Comparison of ENCODE assay signal across 8 mouse cellular contexts in genomic region chr9:85779458-85779857, GRCm38 (mm10). TPM values are rescaled to one million over a fixed set of nuclear protein-coding genes. Genes with fewer than 3 reads are reported as not detected.
DNase-seq lines count a peak whose midpoint lies in the region; ATAC-seq and TF ChIP-seq lines count a peak whose summit lies in the region.
"Had no signal": no experiment of that assay in that cellular context is flagged by ENCODE, and none has a peak within 500 bp of the region (broad histone marks: within the 10 kb centered on the region; RNA-seq: fewer than 3 reads in every experiment).

No protein-coding gene starts in this region.

- no peaks in the 10 kb centered on the region for H3K4me1 ChIP-seq in ES-E14 (ENCODE audit: control insufficient read depth in 2 of 2, insufficient read depth in 2 of 2, low read length in 2 of 2, poor library complexity in 1 of 2)
- no peaks in the 10 kb centered on the region for H3K4me1 ChIP-seq in midbrain, embryonic 16.5 days (ENCODE audit: control insufficient read depth, insufficient read depth, low read length)
- H3K4me1 ChIP-seq in heart, embryonic 12.5 days (replicated peaks) = no peaks in the 10 kb centered on the region

- no peaks in the 10 kb centered on the region for H3K27me3 ChIP-seq in midbrain, embryonic 16.5 days (ENCODE audit: control insufficient read depth, insufficient read depth, low read depth, low read length)
- no peaks in the 10 kb centered on the region; the same call in 1 of the 2 replicates for H3K27me3 ChIP-seq in heart, embryonic 12.5 days (replicated peaks)

- no peak overlapping the region for H3K4me3 ChIP-seq in ES-E14 (ENCODE audit: insufficient read depth in 1 of 2, low read depth in 1 of 2, low read length in 2 of 2, poor library complexity in 1 of 2, severe bottlenecking in 1 of 2)
- no peak overlapping the region for H3K4me3 ChIP-seq in midbrain, embryonic 16.5 days (ENCODE audit: low read depth, low read length)
- no peak overlapping the region for H3K4me3 ChIP-seq in heart, embryonic 12.5 days
- H3K4me3 ChIP-seq: embryonic facial prominence, embryonic 12.5 days had no signal

- H3K36me3 ChIP-seq in ES-E14 (ENCODE audit: control insufficient read depth, insufficient read depth, low read length, poor library complexity, severe bottlenecking) = no peaks in the 10 kb centered on the region
- H3K36me3 ChIP-seq in midbrain, embryonic 16.5 days (ENCODE audit: control insufficient read depth, insufficient read depth, low read length) = no peaks in the 10 kb centered on the region
- H3K36me3 ChIP-seq in heart, embryonic 12.5 days = no peaks in the 10 kb centered on the region
- H3K36me3 ChIP-seq: embryonic facial prominence, embryonic 12.5 days had no signal

- in situ Hi-C loops in ES-E14 (cut with MboI; ENCODE audit: low sequenced_read_pairs in 2 of 2, unreplicated experiment in 2 of 2) = loop anchor here (10.0 to 25.0 kb wide), 2 partner anchors 665 to 683 kb away; partner anchors contain the start of genes Dop1a (in 1 of the 2) and Ube2cbp (in 1 of the 2)

- no peaks in the 10 kb centered on the region for H3K9me3 ChIP-seq in ES-E14 (ENCODE audit: control insufficient read depth, insufficient read depth, low read depth, low read length)
- H3K9me3 ChIP-seq in midbrain, embryonic 16.5 days (replicated peaks; ENCODE audit: control insufficient read depth, low read length, poor library complexity, severe bottlenecking) = no peaks in the 10 kb centered on the region
- no peaks in the 10 kb centered on the region for H3K9me3 ChIP-seq in heart, embryonic 12.5 days (replicated peaks)
- H3K9me3 ChIP-seq: embryonic facial prominence, embryonic 12.5 days had no signal

- no peak overlapping the region for H3K27ac ChIP-seq in ES-E14 (ENCODE audit: insufficient read depth, low read depth, low read length, poor library complexity, severe bottlenecking)
- no peak overlapping the region for H3K27ac ChIP-seq in midbrain, embryonic 16.5 days (ENCODE audit: low read length)
- no peak overlapping the region for H3K27ac ChIP-seq in heart, embryonic 12.5 days (ENCODE audit: poor library complexity, severe bottlenecking)
- H3K27ac ChIP-seq: embryonic facial prominence, embryonic 12.5 days had no signal

- peak; percentile 21; the same call in 1 of the 2 replicates for TF ChIP-seq CTCF in brain, embryonic 14.5 days (IDR thresholded peaks at IDR 0.05; ENCODE audit: borderline replicate concordance, extremely low read depth, insufficient read depth, insufficient read length)

- no peak overlapping the region for H3K9ac ChIP-seq in ES-E14 (ENCODE audit: insufficient read depth, low read depth, low read length, poor library complexity, severe bottlenecking)
- H3K9ac ChIP-seq in midbrain, embryonic 16.5 days (ENCODE audit: low read depth, low read length) = no peak overlapping the region
- no peak overlapping the region for H3K9ac ChIP-seq in heart, embryonic 12.5 days
- H3K9ac ChIP-seq: embryonic facial prominence, embryonic 12.5 days had no signal

- 25% methylated on average over 4 of the region's 4 CpGs for WGBS in midbrain, embryonic 16.5 days
- WGBS in heart, embryonic 12.5 days = 33% methylated on average over 4 of the region's 4 CpGs

- no peak overlapping the region for H3K4me2 ChIP-seq in midbrain, embryonic 16.5 days (ENCODE audit: low read length)
- no peak overlapping the region for H3K4me2 ChIP-seq in heart, embryonic 12.5 days
- H3K4me2 ChIP-seq: embryonic facial prominence, embryonic 12.5 days had no signal

- DNase-seq in layer of hippocampus, adult 11-12 months (ENCODE audit: low spot score) = peak; percentile 18
- no peak for DNase-seq in layer of hippocampus, postnatal 10 days (ENCODE audit: low spot score in 2 of 2)
- DNase-seq in ES-E14 (ENCODE audit: low read depth, low spot score) = no peak
- peak; percentile 82 for DNase-seq in brain, embryonic 14.5 days (ENCODE audit: low read depth)
- DNase-seq in ovary, postnatal 36 days (ENCODE audit: low spot score) = no peak

- peak; percentile 80 for ATAC-seq in midbrain, embryonic 16.5 days
- no peak for ATAC-seq in heart, embryonic 12.5 days (ENCODE audit: insufficient number of reproducible peaks, low FRiP score)

- no peak for TF ChIP-seq POLR2A in brain, embryonic 14.5 days (IDR thresholded peaks at IDR 0.05; ENCODE audit: borderline replicate concordance, extremely low read depth, insufficient read depth, insufficient read length, poor library complexity, severe bottlenecking)

TF ChIP-seq in ES-E14, 5 proteins besides CTCF, POLR2A, EP300 and RAD21:
- no peak for TF ChIP-seq ZNF384 (IDR thresholded peaks at IDR 0.05; ENCODE audit: low read depth, low read length)
- TF ChIP-seq ZC3H11A (IDR thresholded peaks at IDR 0.05; ENCODE audit: borderline replicate concordance, low read depth, low read length) = peak; percentile 33; the same call in 1 of the 2 replicates

RNA-seq across cellular contexts. Expression of gene Ibtk, which starts 30.3 kb away (rescaled TPM):
- 10 to 100 TPM; 22.3 to 24.2 TPM for total RNA-seq in layer of hippocampus, postnatal 10 days (2021)
- total RNA-seq in ES-E14 (2012; rRNA removed) = 28.4 and 32.8 TPM in 2 replicates
- polyA plus RNA-seq in brain, embryonic 14.5 days (2012; rRNA removed) = 17.5 and 22.5 TPM in 2 replicates
- 28.4 and 31.8 TPM in 2 replicates for polyA plus RNA-seq in midbrain, embryonic 16.5 days (2015; fragmentation: Nextera tagmentation; extraction: Ambion mirVana)
- polyA plus RNA-seq in heart, embryonic 12.5 days (2016; fragmentation: Nextera tagmentation; extraction: Ambion mirVana) = 34.3 and 36.5 TPM in 2 replicates

Comparison
In these comparisons a context has a peak if more than half of its experiments do, and no peak if none do; other contexts are left out.
1. DNase-seq: peak in layer of hippocampus, adult 11-12 months (single experiment) and brain, embryonic 14.5 days (single experiment); none in layer of hippocampus, postnatal 10 days (0 of 2), ES-E14 (single experiment) and ovary, postnatal 36 days (single experiment).